Mouse (Mus musculus) olfactory bulb, adult 2 months (tissue): Measurements from ENCODE around the gene Igsf21. TPM values are rescaled to one million over a fixed set of nuclear protein-coding genes. Genes with fewer than 3 reads are reported as not detected.

Experiments used
- H3K27ac ChIP-seq: fragments of 200-500 bp; 2 replicates; pipeline ENCODE4 v1.5.1; 2012; ENCODE audit warnings: low read depth, low read length; ENCODE audit not compliant: insufficient read depth
- H3K4me1 ChIP-seq: fragments of 200-500 bp; 2 replicates; pipeline ENCODE4 v1.6.1; 2012; ENCODE audit warnings: low read length; ENCODE audit not compliant: control insufficient read depth, insufficient read depth
- H3K4me3 ChIP-seq: fragments of 200-500 bp; 2 replicates; pipeline ENCODE4 v1.5.1; 2012; ENCODE audit warnings: mild to moderate bottlenecking, low read depth, low read length, moderate library complexity; ENCODE audit not compliant: insufficient read depth
- CTCF ChIP-seq: fragments of 200-500 bp; IDR thresholded peaks from 2 replicates; pipeline ENCODE4 v1.5.1; 2012; ENCODE audit warnings: low read depth, mild to moderate bottlenecking, low read length, moderate library complexity; ENCODE audit not compliant: insufficient read depth
- POLR2A ChIP-seq: fragments of 200-500 bp; IDR thresholded peaks from 2 replicates; pipeline ENCODE4 v1.6.1; 2012; ENCODE audit warnings: mild to moderate bottlenecking, low read depth, low read length, moderate library complexity; ENCODE audit not compliant: insufficient read depth
- WGBS: fragments of 180-500 bp; shearing (Covaris S2); methylation state at CpG from one replicate; pipeline ENCODE4 v1.1.7; 2018; 5-methylcytosine and 5-hydroxymethylcytosine counted together
- polyA plus RNA-seq: library from polyadenylated mRNA; stranded (reverse); fragments of >200 nt; gene quantifications from 2 replicates; pipeline ENCODE4 v1.2.4, GENCODE M21; 2012; ENCODE audit warnings: low replicate concordance; ENCODE audit not compliant: missing spikeins, insufficient read depth, insufficient read length

Gene Igsf21
- polyA plus RNA-seq, 1 experiment, result not detected

DNA sequence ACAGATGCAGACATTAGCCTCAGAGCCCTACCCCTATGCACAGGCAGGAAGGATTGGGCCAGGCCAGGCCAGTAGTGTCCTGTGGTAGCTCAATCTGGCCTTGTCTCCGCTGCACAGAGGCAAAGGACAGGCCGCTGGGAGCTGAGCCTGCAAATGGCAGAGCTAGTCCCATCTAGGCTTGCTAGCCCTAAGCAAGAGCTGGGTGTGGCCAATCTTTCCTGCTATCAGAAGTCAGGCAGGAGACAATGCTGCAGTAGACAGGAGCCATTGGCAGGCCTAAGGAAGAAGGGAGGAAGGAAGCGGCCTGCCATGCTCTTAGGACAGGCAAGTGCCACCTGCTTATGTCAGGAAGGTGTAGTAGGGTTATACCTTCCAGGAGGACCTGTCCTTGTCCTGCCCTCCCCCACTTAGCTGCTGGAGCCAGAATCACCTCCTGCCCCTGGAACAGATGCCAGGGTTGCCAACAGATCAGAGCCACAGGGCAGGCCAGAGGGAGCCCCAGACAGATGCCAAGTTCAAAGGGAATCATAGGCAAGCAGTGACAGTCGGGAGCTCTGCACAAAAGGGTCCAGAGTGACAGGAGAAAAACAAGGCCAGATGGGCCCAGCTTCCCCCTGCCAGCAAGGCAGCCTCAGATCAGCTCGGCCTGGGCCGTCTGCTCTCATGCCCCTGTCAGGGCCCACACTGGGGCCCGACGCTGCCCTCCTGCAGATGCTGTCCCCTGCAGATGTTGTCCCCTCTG, 59.0 kb downstream of the Igsf21 start:
- 85% methylated on average over 8 of the region's 8 CpGs for WGBS
- H3K4me1 ChIP-seq, result peaks cover 18% of the 10 kb centered on the region
- TF ChIP-seq CTCF (no peak), POLR2A (no peak)
- H3K4me3 ChIP-seq, result no peak overlapping the region
- no peak overlapping the region for H3K27ac ChIP-seq

DNA sequence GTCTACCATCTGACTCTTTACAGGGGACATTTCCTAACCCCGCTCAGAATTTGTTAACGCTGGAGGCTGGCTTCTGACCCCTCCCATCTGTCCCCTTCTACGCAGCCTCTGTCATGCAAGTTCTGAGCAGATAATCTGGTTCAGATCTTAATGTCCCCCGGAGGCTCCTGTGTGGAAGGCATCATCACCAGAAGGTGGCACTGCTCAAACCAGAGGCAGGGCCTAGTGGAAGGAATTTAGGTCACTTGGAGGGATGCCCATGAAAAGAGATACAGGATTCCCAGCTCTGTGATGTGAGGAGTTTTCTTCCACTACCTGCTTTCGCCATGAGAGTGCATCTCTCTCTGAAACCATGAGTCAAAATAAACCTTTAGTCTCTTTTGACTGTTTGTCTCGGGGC, 67.0 kb downstream of the Igsf21 start:
- Histone ChIP-seq H3K4me1 (peaks cover 10% of the 10 kb centered on the region; the same call in 1 of the 2 replicates), H3K4me3 (no peak overlapping the region), H3K27ac (no peak overlapping the region)
- 79% methylated on average over 6 of the region's 6 CpGs for WGBS
- TF ChIP-seq CTCF (no peak), POLR2A (no peak)

DNA sequence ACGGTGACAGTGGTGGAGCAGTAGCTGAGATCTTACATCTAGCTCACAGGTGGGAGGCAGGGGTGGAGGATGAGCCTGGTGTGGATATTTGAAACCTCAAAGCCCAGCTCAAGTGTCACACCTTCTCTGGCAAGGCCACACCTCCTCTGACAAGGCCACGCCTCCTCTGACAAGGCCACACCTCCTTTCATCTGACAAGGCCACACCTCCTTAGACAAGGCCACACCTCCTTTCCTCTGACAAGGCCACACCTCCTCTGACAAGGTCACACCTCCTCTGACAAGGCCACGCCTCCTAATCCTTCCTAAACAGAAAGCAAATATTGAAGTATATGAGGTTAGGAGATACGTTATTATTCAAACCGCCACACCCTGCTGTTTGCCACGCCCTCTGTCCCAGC, 69.5 kb downstream of the Igsf21 start:
- TF ChIP-seq CTCF (no peak), POLR2A (no peak)
- H3K27ac ChIP-seq, result no peak overlapping the region
- H3K4me1 ChIP-seq, result peaks cover 10% of the 10 kb centered on the region; the same call in 1 of the 2 replicates
- WGBS, result 88% methylated on average over 6 of the region's 6 CpGs
- H3K4me3 ChIP-seq, result no peak overlapping the region

DNA sequence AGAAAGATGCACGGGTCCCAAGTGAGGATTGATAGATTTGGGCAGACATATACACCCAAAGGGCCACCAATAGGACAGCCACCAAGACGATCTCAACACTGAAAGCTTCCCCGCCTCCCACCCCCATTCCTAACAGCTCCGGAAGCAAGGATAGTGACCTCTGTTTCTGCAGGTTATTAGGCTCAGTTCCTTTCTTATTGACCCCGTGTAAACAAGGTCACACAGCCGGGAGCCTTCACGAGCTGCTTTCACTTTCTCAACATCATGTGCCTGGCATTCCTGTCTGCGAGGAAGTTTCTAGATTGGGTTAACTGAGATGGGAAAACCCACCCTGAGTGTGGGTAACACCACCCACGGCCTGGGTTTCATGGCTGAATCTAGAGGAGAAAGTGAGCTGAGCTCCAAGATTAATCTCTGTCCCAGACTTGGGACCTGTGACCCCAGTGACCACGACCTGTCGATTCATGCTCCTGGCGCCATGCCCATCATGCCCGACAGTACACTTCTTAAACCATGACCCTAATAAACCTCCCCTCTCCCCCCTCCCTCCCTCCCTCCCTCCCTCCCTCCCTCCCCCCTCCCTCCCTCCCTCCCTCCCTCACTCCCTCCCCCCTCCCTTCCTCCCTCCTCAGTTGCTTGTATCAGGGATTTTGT, 72.7 kb downstream of the Igsf21 start:
- Histone ChIP-seq H3K4me3 (no peak overlapping the region), H3K27ac (no peak overlapping the region), H3K4me1 (peaks cover 4% of the 10 kb centered on the region; the same call in 1 of the 2 replicates)
- TF ChIP-seq CTCF (no peak), POLR2A (no peak)
- WGBS, result 66% methylated on average over 13 of the region's 13 CpGs

DNA sequence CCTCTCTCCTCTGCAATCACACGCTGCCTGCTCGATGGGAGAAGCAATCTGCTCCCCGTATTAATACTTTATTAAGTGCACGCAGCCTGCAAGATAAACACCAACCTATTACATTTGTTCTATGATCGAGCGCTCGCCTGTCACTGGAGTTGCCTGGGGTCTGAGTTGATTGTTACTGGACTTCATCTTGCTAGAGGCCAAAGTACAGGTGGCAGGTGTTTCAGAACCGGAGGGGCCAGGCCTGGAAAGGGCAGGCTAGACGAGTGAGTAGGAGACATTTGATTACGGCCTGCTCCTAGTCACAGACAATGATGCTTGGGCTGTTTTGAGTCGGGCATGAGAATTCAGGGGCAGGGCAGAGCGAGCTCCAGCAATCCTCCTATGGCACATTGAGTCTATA, 73.5 kb downstream of the Igsf21 start:
- 64% methylated on average over 12 of the region's 12 CpGs for WGBS
- H3K27ac ChIP-seq, result no peak overlapping the region
- no peak overlapping the region for H3K4me3 ChIP-seq
- H3K4me1 ChIP-seq, result no peaks in the 10 kb centered on the region; the same call in 1 of the 2 replicates
- TF ChIP-seq POLR2A, result no peak
- TF ChIP-seq CTCF, result no peak

DNA sequence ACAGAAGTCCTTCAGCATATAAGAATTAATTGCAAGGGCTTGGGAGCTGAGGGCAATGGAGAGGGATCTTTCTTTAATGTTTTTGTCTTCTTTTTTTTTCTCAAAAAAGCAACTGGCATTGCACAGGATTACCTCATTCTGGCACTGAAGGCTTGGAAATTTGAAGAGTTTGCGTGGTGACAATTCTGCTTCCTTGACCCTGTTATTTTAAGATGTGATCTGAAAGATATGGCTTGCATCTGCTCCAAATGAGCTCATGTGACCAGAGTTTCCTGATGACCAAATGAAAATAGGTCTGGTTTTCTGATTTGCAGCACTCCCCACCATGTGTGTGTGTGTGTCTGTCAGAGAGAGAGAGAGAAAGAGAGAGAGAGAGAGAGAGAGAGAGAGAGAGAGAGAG, 74.7 kb downstream of the Igsf21 start:
- TF ChIP-seq CTCF (no peak), POLR2A (no peak)
- H3K4me3 ChIP-seq, result no peak overlapping the region
- H3K4me1 ChIP-seq, result no peaks in the 10 kb centered on the region; the same call in 1 of the 2 replicates
- 68% methylated on average over 1 of the region's 1 CpGs for WGBS
- H3K27ac ChIP-seq, result no peak overlapping the region

DNA sequence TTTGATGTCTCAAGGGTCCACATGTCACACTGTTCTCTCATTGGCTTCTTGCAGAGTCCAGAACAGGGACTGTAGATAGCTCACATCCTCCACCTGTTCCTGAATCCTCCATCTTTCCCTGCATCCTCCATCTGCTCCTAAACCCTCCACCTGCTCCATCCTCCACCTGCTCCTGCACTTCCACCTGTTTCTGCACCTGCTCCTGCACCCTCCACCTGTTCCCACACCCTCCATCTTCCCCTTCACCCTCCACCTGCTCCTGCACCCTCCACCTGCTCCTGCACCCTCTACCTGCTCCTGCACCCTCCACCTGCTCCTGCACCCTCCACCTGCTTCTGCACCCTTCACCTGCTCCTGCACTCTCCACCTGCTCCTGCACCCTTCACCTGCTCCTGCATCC, 75.4 kb downstream of the Igsf21 start:
- TF ChIP-seq CTCF (no peak), POLR2A (no peak)
- no peak overlapping the region for H3K27ac ChIP-seq
- H3K4me3 ChIP-seq, result no peak overlapping the region
- no peaks in the 10 kb centered on the region; the same call in 1 of the 2 replicates for H3K4me1 ChIP-seq

DNA sequence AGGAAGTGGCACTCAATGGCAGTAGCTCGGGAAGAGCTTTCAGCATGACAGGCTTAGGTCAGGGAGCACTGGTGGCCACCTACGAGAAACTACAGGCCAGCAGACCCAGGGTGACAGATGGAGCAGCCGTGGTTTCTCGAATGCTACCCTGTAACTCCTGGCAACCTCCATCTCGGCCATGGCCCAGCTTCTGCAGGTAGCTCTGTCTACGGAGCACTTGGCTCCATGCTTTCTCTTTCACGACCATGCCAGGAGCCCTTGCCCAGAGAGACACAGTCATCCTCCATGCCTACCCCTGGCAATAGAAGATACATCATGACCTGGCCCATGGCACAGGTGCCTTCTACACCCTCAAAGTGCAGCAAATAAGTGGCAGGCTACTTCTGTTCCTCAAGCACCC, 80.7 kb downstream of the Igsf21 start:
- TF ChIP-seq CTCF (no peak), POLR2A (no peak)
- Histone ChIP-seq H3K4me3 (no peak overlapping the region), H3K4me1 (peaks cover 4% of the 10 kb centered on the region), H3K27ac (no peak overlapping the region)
- 87% methylated on average over 7 of the region's 7 CpGs for WGBS

DNA sequence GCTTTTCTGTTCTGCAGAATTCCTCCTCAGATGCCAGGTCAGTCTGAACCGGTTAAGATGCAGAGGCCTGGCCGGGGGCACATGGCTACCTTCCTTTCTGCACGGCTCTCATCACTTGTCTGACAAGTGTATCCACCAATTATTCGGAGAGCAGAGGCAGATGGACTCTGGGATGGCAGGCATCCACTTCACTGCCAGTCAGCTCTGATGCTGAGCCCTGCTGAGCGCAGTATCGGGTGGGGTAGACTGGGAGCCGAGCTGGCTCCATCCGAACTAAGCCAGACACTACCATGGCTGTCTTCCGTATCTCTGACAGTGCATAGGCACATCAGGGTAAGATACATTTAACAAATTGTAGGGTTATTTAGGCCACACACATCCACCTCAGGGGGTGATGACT, 81.9 kb downstream of the Igsf21 start:
- TF ChIP-seq POLR2A (no peak), CTCF (no peak)
- peaks cover 4% of the 10 kb centered on the region for H3K4me1 ChIP-seq
- H3K27ac ChIP-seq, result no peak overlapping the region
- 78% methylated on average over 9 of the region's 9 CpGs for WGBS
- H3K4me3 ChIP-seq, result no peak overlapping the region
